Mouse (Mus musculus) forebrain, embryonic 15.5 days (tissue): ENCODE results near the gene Ptov1. TPM values are rescaled to one million over a fixed set of nuclear protein-coding genes. Genes with fewer than 3 reads are reported as not detected.

Experiments used
- ATAC-seq: fragments of 200-750 bp; cut with Nextera tagmentation; replicated peaks from 2 replicates; pipeline ENCODE4 v1.8.0; 2017; ENCODE audit warnings: mild to moderate bottlenecking, moderate TSS enrichment, moderate library complexity
- H3K27ac ChIP-seq: fragments of 300-500 bp; sonication (generic); replicated peaks from 2 replicates; pipeline ENCODE4 v1.5.1; 2015; ENCODE audit warnings: mild to moderate bottlenecking, inconsistent platforms
- H3K27me3 ChIP-seq: fragments of 300-500 bp; sonication (generic); 2 replicates; pipeline ENCODE4 v1.6.1; 2015; ENCODE audit warnings: inconsistent platforms
- H3K36me3 ChIP-seq: fragments of 300-500 bp; sonication (generic); 2 replicates; pipeline ENCODE4 v1.6.1; 2015; ENCODE audit warnings: mild to moderate bottlenecking, inconsistent platforms
- H3K4me1 ChIP-seq: fragments of 300-500 bp; sonication (generic); 2 replicates; pipeline ENCODE4 v1.6.1; 2015; ENCODE audit warnings: inconsistent platforms
- H3K4me2 ChIP-seq: fragments of 300-500 bp; sonication (generic); replicated peaks from 2 replicates; pipeline ENCODE4 v1.6.1; 2015; ENCODE audit warnings: mild to moderate bottlenecking, inconsistent platforms
- H3K4me3 ChIP-seq: fragments of 300-500 bp; sonication (generic); 2 replicates; pipeline ENCODE4 v1.5.1; 2015; ENCODE audit warnings: mild to moderate bottlenecking, inconsistent platforms
- H3K9ac ChIP-seq: fragments of 300-500 bp; sonication (generic); replicated peaks from 2 replicates; pipeline ENCODE4 v1.6.1; 2015; ENCODE audit warnings: mild to moderate bottlenecking, inconsistent platforms
- H3K9me3 ChIP-seq: fragments of 300-500 bp; sonication (generic); 2 replicates; pipeline ENCODE4 v1.6.1; 2016; ENCODE audit warnings: inconsistent platforms
- WGBS: fragments of 180-500 bp; shearing (Covaris S2); methylation state at CpG from one replicate; pipeline ENCODE4 v1.1.7; 2015; ENCODE audit warnings: mixed read lengths; 5-methylcytosine and 5-hydroxymethylcytosine counted together
- microRNA counts: library from miRNA; unstranded; fragments of <30 nt; microRNA quantifications from one replicate; lab custom pipeline; 2016
- microRNA-seq: library from miRNA; unstranded; fragments of <30 nt; microRNA quantifications from one replicate; pipeline ENCODE4, GENCODE M21; 2016
- polyA plus RNA-seq: library from polyadenylated mRNA; unstranded; fragments of >200 nt; fragmentation: Nextera tagmentation; extraction: Ambion mirVana; gene quantifications from 2 replicates; pipeline ENCODE4 v1.2.1, GENCODE M21; 2015

The Ptov1 gene
- polyA plus RNA-seq, 1 experiment from 2014 or later: 618 TPM

DNA sequence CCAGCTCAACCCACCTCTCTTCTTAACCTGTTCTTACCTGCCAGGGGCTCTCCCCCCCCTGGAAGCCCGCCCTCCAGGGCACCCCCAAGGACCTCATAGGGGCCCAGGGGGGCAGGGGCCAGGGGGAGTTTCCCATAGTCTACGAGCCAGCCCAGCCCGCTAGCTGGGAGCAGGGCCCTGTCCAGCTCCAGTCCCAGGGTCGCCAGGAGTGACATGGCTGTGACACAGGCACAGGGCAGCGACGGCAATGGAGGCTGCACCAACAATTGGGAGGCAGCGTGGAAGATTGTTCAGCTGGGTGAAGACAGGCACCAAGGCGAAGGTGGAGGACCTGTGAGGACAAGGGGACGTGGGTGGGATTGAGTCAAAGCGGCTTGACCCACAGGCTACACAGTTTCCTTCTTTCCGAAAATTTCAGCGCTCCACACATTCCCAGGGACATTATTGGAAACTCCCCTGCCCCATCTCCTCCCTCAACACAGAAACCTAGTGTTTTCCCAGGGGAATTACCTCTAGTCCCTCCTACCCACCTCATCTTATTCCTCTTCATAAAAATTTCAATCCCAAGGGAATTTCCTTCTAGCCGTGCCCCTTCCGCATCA, 54.5 kb downstream of the Ptov1 start:
- Histone ChIP-seq H3K27ac (peak overlapping the region; percentile 95), H3K9ac (peak overlapping the region; percentile 34), H3K4me3 (peak overlapping the region; percentile 99), H3K27me3 (no peaks in the 10 kb centered on the region), H3K4me1 (peaks cover 44% of the 10 kb centered on the region), H3K36me3 (no peaks in the 10 kb centered on the region), H3K4me2 (peak overlapping the region; percentile 58), H3K9me3 (no peaks in the 10 kb centered on the region)
- peak; percentile 5; the same call in 1 of the 2 replicates for ATAC-seq
- 24% methylated on average over 14 of the region's 14 CpGs for WGBS

DNA sequence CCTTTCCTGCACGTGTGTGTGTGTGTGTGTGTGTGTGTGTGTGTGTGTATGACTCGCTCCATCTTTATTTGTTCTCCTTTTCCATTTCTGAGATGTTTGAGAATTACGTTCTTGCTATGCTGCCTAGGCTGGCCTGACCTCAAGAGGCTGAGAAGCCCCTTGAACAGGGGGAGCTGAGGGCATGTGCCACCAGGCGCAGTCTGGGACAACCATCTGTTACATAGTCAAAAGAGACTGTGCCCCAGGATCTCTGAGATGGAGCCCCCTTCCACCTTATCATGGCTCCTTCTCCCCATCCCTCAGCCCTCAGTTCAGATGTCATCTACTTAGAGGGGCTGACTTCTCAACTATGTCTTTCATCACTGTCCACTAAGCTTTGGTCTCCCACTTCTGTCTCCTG, 55.2 kb downstream of the Ptov1 start:
- Histone ChIP-seq H3K4me2 (no peak overlapping the region), H3K4me1 (peaks cover 38% of the 10 kb centered on the region), H3K27me3 (no peaks in the 10 kb centered on the region), H3K36me3 (no peaks in the 10 kb centered on the region), H3K9me3 (no peaks in the 10 kb centered on the region), H3K4me3 (no peak overlapping the region), H3K27ac (no peak overlapping the region), H3K9ac (no peak overlapping the region)
- no peak for ATAC-seq
- WGBS: 91% methylated on average over 4 of the region's 4 CpGs

DNA sequence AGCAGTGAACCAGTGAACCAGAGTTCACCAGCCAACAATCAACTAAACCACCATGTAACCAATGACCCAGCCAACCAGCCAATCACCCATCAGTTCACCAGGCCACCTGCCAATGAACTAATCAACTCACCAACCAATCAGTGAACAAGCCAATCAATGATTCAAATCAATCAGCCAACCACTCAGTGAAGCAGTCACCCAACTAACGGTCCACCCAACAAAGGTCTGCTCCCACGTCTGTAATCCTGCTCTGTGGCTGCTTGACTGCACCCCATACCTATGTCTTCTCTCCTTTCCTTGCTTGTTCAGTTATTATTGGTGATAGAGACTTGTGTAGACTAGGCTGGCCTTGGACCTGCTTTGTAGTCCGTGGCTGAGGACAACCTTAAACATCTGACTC, 55.6 kb downstream of the Ptov1 start:
- ATAC-seq: no peak
- no peak overlapping the region for H3K9ac ChIP-seq
- no peak overlapping the region for H3K27ac ChIP-seq
- H3K4me1 ChIP-seq: peaks cover 34% of the 10 kb centered on the region
- no peaks in the 10 kb centered on the region for H3K36me3 ChIP-seq
- H3K27me3 ChIP-seq: no peaks in the 10 kb centered on the region
- WGBS: 91% methylated on average over 3 of the region's 3 CpGs
- no peaks in the 10 kb centered on the region for H3K9me3 ChIP-seq
- no peak overlapping the region for H3K4me2 ChIP-seq
- no peak overlapping the region for H3K4me3 ChIP-seq

MicroRNAs encoded within 50 kb of the gene (microRNA counts, 519-probe panel; counts per million panel counts)
- microRNA mmu-miR-707 (lab: Ali Mortazavi, UCI): not detected

Small RNAs within 50 kb of the gene (microRNA-seq; reads per million reads assigned to microRNA genes)
- not detected for gene Mir707

Other genes starting within 250 kb of the Ptov1 start
- 1.3 and 1.5 TPM in 2 replicates for gene Myh14, start 198.9 kb downstream of the Ptov1 start, polyA plus RNA-seq
- not detected in 2 replicates for gene Izumo2, start 161.0 kb downstream of the Ptov1 start, polyA plus RNA-seq
- gene Vrk3, start 121.4 kb downstream of the Ptov1 start, polyA plus RNA-seq: 36.2 and 37.2 TPM in 2 replicates
- gene Zfp473, start 118.7 kb downstream of the Ptov1 start, polyA plus RNA-seq: 1.1 and 1.2 TPM in 2 replicates
- 52.3 and 56.0 TPM in 2 replicates for gene Nup62, start 53.7 kb downstream of the Ptov1 start, polyA plus RNA-seq
- gene Il4i1, start 53.4 kb downstream of the Ptov1 start, polyA plus RNA-seq: 1.8 and 2.3 TPM in 2 replicates
- gene Atf5, start 53.1 kb downstream of the Ptov1 start, polyA plus RNA-seq: 4.6 and 5.0 TPM in 2 replicates
- 118 and 120 TPM in 2 replicates for gene Akt1s1, start 20.8 kb downstream of the Ptov1 start, polyA plus RNA-seq
- gene Tbc1d17, start 20.7 kb downstream of the Ptov1 start, polyA plus RNA-seq: 119 and 120 TPM in 2 replicates
- gene Pnkp, start 12.6 kb downstream of the Ptov1 start, polyA plus RNA-seq: 32.1 and 35.3 TPM in 2 replicates
- 164 and 166 TPM in 2 replicates for gene Med25, start 22.9 kb upstream of the Ptov1 start, polyA plus RNA-seq
- gene Fuz, start 26.3 kb upstream of the Ptov1 start, polyA plus RNA-seq: 20.6 and 22.1 TPM in 2 replicates
- gene Ap2a1, start 59.7 kb upstream of the Ptov1 start, polyA plus RNA-seq: 105 and 107 TPM in 2 replicates
- gene Tsks, start 73.4 kb upstream of the Ptov1 start, polyA plus RNA-seq: not detected in 2 replicates
- gene Cpt1c, start 105.1 kb upstream of the Ptov1 start, polyA plus RNA-seq: 48.2 and 51.6 TPM in 2 replicates
- gene Prmt1, start 116.8 kb upstream of the Ptov1 start, polyA plus RNA-seq: 703 and 728 TPM in 2 replicates
- gene Irf3, start 127.9 kb upstream of the Ptov1 start, polyA plus RNA-seq: 62.6 and 66.6 TPM in 2 replicates
- 19.2 and 21.8 TPM in 2 replicates for gene Bcl2l12, start 128.9 kb upstream of the Ptov1 start, polyA plus RNA-seq
- gene Scaf1, start 146.6 kb upstream of the Ptov1 start, polyA plus RNA-seq: 42.8 and 47.1 TPM in 2 replicates
- gene Rras, start 148.2 kb upstream of the Ptov1 start, polyA plus RNA-seq: 10.4 and 11.5 TPM in 2 replicates
- gene Prr12, start 183.1 kb upstream of the Ptov1 start, polyA plus RNA-seq: 16.0 and 16.1 TPM in 2 replicates
- gene Nosip, start 192.6 kb upstream of the Ptov1 start, polyA plus RNA-seq: 62.4 and 63.9 TPM in 2 replicates
- gene Prrg2, start 192.9 kb upstream of the Ptov1 start, polyA plus RNA-seq: 12.6 and 15.3 TPM in 2 replicates
- gene Rcn3, start 222.4 kb upstream of the Ptov1 start, polyA plus RNA-seq: 49.6 and 54.4 TPM in 2 replicates
- gene Fcgrt, start 234.1 kb upstream of the Ptov1 start, polyA plus RNA-seq: 16.6 and 17.8 TPM in 2 replicates